Mouse (Mus musculus): ENCODE data around the gene Fancc.

The Fancc gene

GRCm38 (mm10) chr13:63290126-63290525 lies 207.0 kb downstream of the Fancc start:
- no peak for DNase-seq (ENCODE audit: low spot score)

- DNase-seq (ENCODE audit: low spot score), result no peak
Measured at GRCm38 (mm10) chr13:63289687-63290086, 207.4 kb downstream of the Fancc start.

- no peak for DNase-seq (ENCODE audit: low spot score)
Measured at GRCm38 (mm10) chr13:63289152-63289551, 207.9 kb downstream of the Fancc start.

DNA sequence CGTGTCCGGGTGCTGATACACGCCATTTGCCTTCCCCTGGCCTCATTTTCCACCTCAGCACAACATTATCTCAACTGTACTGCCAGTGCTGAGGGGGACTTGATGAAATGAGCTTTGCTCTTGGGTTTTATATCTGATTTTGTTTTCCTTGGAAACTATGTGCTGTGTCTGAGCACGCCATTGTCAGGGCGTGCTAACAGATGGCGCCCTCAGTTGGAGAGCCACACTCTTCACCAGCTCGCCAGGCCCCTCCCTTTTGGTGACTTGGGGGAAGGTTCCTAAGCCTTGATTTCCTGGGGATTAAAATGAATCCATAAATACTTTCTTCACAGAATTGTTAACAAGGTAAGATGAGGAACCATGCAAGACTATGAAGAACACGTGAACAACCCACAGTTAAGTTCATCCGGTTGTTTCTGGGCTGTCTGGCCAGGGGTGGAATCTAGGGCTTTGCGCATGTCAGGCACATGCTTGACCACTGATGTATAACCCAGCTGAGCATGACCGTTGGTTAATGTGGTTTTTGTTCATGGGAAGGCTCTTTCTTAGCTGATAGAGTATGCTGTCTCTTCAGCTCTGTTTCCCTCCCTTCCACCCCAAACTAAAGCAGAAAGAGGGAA lies 210.5 kb downstream of the Fancc start:
- DNase-seq (ENCODE audit: low spot score), result no peak

DNA sequence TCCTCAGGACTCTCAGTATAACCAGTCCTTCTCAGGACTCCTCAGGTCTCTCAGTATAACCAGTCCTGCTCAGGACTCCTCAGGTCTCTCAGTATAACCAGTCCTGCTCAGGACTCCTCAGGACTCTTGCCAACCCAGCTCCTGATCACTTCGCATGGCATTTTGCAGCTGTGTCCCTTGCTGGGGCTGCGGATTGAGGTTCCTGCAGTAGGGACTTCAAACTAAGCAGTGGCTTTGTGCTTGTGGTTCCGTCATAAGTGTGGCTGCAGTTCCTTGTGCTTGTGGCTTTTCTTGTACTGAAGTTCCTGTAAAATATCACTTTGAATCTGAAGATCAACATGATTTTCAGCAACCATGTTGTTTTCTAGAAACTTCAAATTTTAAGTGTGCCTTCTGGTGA lies 212.3 kb downstream of the Fancc start:
- DNase-seq (ENCODE audit: low spot score), result no peak

DNA sequence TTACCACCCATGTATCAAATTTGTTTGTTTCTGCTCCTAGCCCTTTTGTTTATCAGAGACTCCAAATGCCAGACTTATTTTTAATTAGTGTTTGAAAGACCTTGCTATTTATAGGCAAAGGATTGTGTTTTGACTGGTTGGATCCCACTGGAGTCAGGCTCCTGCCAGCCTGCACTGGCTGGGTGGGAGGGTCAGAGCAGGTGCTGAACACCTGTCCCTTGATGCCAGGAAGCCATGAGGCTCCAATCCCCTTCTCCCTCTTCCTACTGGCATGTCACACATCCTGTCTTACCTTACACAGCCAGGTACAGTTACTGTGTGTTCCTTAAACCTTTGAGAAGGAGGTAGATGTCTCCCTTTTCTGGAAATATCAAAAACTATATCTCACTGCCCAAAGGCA lies 213.8 kb downstream of the Fancc start:
- DNase-seq (ENCODE audit: low spot score), result no peak

- DNase-seq (ENCODE audit: low spot score), result no peak
Measured at GRCm38 (mm10) chr13:63281206-63281605, 215.9 kb downstream of the Fancc start.

- no peak for DNase-seq (ENCODE audit: low spot score)
Measured at GRCm38 (mm10) chr13:63280344-63280743, 216.7 kb downstream of the Fancc start.

DNA sequence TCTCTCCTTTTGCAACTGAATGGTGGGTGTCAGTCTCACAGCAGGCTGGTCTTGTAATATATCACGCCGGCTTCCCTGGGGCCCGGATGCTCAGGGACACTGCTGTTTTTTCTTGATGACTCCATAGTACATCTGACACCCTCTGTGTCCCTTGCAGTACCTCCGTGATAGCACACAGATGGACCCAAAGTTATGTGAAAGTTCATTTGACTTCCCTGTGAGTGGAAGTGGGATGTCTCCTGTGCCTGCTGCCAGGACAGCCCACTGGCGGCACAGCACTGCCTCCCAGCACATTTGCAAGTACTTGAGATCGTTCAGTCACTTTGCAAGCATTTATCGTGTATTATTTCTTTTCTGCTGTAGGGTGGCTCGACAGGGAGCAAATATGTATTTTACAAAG lies 217.3 kb downstream of the Fancc start:
- DNase-seq (ENCODE audit: low spot score), result no peak

DNA sequence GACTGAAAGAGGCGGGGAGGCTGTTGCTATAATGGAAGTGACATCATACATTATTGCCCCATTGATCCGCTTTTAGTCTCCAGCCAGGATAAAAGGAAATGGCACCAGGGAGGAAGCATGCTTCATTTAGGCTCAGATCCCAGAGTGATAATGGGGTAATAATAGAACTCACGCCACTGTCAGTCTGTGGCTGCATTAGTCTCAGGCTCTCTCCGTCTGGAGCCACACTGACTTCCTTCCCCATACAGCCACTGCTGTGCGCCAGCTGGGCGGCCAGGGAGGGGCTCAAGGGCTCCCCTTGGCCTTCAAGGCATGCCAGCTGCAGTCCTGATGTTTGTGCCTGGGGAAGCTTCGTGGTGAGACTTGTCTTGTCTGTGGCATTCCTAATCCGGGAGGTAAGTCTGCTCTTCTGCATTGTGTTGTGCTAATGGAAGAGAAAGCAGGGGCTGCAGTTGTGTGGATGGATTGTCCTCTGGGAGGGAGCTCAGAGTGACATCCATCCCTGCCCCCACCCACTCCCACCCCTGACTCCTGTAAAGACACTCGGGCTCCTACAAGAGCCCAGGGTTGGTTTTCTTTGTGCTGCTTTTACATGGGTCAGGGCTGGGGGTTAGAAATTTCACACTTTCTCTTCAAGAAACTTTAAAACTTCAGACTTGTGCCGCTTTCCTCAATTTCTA lies 218.1 kb downstream of the Fancc start:
- peak; percentile 53 for DNase-seq (ENCODE audit: low spot score)

GRCm38 (mm10) chr13:63278141-63278631 lies 218.9 kb downstream of the Fancc start:
- no peak for DNase-seq (ENCODE audit: low spot score)

DNA sequence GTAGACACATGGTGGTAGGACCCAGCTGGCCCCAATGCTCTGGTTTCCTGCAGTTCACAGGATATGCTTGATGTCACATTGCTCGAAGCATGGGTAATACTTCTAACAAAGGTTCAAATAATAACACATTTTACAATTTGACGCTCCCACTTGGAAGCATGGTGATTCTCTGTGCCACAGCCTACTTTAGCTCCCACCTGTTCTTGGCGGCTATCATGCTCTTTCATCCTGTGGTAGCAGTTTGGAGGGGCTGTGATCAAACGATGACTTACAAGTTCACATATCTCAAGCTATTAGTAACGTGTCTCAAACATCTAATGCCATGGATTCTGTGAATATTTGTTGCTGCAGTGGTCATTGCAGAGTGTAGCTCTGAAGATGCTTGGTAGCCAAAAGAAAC lies 219.8 kb downstream of the Fancc start:
- no peak for DNase-seq (ENCODE audit: low spot score)

DNA sequence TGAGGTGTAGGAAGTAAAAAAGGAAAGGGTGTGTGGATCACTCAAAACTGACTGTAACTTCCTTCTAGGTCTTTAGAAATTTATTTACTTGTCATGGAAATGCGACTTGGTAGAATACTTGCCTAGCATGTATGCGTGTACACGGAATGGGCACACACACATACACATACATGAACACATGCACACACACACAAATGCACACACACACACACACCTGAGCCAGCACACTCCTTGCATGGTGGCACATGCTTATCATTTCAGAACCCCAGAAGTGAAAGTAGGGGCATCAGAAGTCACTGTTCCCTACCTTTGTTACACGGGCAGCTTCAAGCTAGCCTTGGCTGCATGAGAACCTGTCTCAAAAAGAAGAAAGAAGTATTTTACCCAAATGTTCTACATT lies 220.7 kb downstream of the Fancc start:
- DNase-seq (ENCODE audit: low spot score), result no peak

- DNase-seq (ENCODE audit: low spot score), result no peak
Measured at GRCm38 (mm10) chr13:63274488-63275166, 222.5 kb downstream of the Fancc start.

DNA sequence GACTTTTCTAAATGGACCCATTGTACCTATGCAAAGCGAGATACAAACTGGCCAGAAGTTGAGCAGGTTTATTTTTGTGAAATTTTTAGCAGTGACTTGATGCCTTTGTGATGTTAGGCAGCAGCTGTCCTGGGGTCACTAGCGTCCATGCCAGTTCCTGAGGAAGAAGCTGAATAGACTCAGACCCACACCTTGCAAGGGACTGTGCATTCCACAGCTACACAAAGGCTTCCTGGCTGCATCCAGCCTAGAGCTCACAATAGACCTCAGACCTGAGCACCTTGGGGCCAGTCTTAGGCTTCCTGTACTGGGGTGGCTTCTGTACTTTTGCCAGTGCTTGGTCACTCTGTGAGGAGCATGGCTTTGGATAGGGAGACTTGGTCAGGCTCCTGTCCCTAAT lies 223.2 kb downstream of the Fancc start:
- no peak for DNase-seq (ENCODE audit: low spot score)

DNA sequence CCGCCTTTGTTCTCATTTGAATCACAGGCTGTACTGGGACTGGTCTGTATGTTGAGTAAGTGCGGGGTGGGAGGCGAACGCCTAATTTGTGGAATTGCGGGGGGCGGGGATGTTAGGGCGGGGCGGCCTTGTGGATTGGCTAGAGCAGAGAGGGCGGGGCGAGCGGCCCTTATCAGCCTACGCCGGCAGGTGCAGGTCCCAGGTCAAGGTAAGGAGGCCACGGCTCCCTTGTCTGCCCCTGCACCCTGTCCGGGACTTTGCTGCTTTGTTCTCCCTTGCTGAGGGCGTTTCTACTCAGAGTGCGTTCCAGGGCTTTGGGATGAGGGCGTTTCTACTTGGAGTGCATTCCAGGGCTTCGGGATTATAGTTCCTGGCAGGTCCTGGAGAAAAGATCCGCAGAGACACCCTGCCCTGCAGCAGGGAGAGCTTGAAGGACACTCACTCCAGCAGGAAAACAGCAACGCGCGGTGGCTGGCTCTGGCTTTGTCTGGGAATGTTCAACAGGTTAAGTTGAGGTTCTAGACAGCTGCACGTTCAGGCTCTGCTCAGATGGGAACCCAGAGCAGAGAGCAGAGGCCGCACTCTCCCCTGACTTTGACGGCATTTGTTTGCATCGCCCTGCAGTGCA lies 224.4 kb downstream of the Fancc start:
- DNase-seq (ENCODE audit: low spot score), result no peak

- no peak for DNase-seq (ENCODE audit: low spot score)
Measured at GRCm38 (mm10) chr13:63272017-63272601, 225.0 kb downstream of the Fancc start.

DNA sequence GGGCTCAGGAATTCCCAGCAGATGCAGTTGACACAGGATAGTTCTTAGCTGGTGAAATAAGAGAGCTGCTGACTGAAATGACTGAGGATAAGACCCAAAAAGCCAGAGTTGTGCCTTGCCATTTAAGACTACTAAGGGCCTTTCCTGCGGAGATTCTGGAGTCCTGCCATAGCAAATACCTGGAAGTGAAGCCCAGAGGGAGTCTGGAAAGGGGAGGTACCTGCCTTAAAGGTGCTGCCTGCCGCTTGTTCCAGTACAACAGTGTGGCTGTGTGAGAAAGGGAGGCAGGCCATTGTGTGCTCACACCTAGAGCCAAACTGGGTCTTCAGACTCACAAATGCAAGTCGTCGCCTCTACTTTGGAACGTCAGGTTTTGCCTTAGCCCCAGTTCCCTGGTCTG lies 226.9 kb downstream of the Fancc start:
- DNase-seq (ENCODE audit: low spot score), result no peak

DNA sequence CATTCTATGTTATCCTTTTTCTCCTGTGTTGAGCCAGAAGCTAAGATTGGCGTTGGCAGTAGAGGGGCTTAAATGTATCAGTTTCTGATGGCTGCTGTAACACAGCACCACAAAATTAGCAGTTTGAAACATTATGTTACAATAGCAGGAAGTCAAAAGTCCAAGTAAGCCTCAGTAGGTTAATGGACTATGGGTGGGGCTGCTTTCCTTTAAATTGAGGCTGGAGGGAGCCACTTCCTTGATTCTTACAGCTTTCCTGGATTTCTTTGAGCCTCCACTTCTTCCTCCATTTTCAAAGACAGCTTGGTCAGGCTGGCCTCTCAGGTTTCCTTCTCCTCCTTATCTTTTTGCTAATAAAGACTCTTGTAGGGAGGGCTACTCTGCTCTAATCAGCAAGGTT lies 228.3 kb downstream of the Fancc start:
- no peak for DNase-seq (ENCODE audit: low spot score)

DNA sequence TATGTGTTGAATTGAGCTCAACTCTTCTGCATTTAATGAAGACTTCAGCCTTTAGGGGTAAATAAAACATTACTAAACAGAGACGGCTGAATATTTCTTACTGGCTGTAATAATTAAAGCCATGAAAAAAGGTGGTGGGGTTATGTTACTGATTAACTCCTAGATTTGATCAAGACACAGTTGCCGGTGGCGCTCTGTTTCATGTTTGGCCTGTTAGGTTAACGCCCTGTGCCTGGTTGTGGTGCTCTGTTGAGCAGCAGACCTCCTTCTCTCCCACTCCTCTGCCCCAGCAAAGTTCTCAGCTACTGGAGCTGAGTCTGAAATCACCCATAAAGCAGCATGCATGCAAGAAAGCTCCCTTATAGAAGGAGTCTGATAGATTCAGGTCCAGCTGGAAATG lies 228.7 kb downstream of the Fancc start:
- no peak for DNase-seq (ENCODE audit: low spot score)

GRCm38 (mm10) chr13:63262168-63262957 lies 234.7 kb downstream of the Fancc start:
- no peak for DNase-seq (ENCODE audit: low spot score)

GRCm38 (mm10) chr13:63261676-63262075 lies 235.4 kb downstream of the Fancc start:
- no peak for DNase-seq (ENCODE audit: low spot score)
